ENCODE assay signal across 11 mouse cellular contexts in the genomic region with DNA sequence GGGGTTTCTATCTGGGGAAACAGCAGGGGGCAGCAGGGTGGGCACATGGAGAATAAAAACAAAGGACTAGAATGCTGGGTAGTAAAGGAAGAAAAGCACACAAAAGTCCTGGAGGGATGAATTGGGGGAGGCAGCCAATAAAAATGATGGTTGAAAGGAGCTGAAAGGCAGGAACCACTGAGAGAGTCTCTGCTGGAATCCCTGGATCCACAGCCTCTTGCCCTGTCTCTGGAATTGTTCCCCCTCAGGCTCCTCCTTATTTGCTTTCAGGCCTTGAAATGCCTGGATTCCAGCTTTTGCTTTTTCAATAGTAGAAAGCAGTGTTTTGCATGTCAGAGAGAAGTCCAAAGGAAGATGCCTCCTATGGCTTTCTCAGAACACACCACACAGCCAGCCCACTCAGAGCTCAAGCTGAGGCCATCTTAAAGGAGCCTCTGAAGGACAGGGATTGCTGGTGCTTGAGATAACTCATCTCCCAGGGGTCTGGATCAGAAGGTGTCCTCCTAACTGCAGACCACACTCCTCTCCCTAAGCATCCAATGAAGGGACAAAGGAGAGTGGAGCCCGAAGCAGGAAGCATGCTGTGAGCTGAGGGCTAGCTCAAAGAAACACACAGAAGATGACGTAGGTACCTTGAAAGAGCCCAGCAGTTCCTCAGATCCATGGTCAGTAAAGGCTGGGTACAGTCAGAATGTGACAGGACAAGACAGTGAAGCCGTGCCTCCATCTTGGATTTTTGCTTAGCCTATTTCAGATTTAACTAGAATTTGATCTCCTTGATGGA. TPM values are rescaled to one million over a fixed set of nuclear protein-coding genes. Genes with fewer than 3 reads are reported as not detected.
DNase-seq lines count a peak whose midpoint lies in the region; ATAC-seq lines count a peak whose summit lies in the region.
"Had no signal": no experiment of that assay in that cellular context is flagged by ENCODE, and none has a peak within 500 bp of the region (broad histone marks: within the 10 kb centered on the region; RNA-seq: fewer than 3 reads in every experiment).

No protein-coding gene starts in this region.

- H3K9me3 ChIP-seq in embryonic facial prominence, embryonic 12.5 days = no peaks in the 10 kb centered on the region
- no peaks in the 10 kb centered on the region for H3K9me3 ChIP-seq in hindbrain, embryonic 15.5 days
- H3K9me3 ChIP-seq in neural tube, embryonic 13.5 days = no peaks in the 10 kb centered on the region
- no peaks in the 10 kb centered on the region for H3K9me3 ChIP-seq in heart, embryonic 11.5 days (replicated peaks; ENCODE audit: control insufficient read depth, low read length)
- H3K9me3 ChIP-seq: liver, embryonic 15.5 days had no signal

- H3K4me3 ChIP-seq in embryonic facial prominence, embryonic 12.5 days = no peak overlapping the region
- no peak overlapping the region for H3K4me3 ChIP-seq in hindbrain, embryonic 15.5 days
- H3K4me3 ChIP-seq in neural tube, embryonic 13.5 days = no peak overlapping the region
- no peak overlapping the region for H3K4me3 ChIP-seq in heart, embryonic 11.5 days (ENCODE audit: low read depth, low read length)
- H3K4me3 ChIP-seq: erythroblast, embryonic 14.5 days; liver, embryonic 15.5 days; myocyte had no signal

- ATAC-seq in embryonic facial prominence, embryonic 12.5 days (ENCODE audit: insufficient number of reproducible peaks, insufficient read depth, low FRiP score, low TSS enrichment) = no peak
- peak; percentile 61; the same call in 1 of the 2 replicates for ATAC-seq in hindbrain, embryonic 15.5 days (ENCODE audit: low FRiP score, low read depth)
- ATAC-seq in neural tube, embryonic 13.5 days (ENCODE audit: low read depth) = peak; percentile 68
- no peak for ATAC-seq in heart, embryonic 11.5 days (replicated peaks; ENCODE audit: insufficient number of reproducible peaks, low FRiP score, low TSS enrichment)

- no peaks in the 10 kb centered on the region for H3K36me3 ChIP-seq in embryonic facial prominence, embryonic 12.5 days
- H3K36me3 ChIP-seq in hindbrain, embryonic 15.5 days = no peaks in the 10 kb centered on the region
- no peaks in the 10 kb centered on the region for H3K36me3 ChIP-seq in neural tube, embryonic 13.5 days
- H3K36me3 ChIP-seq in heart, embryonic 11.5 days (ENCODE audit: control insufficient read depth, insufficient read depth, low read length) = no peaks in the 10 kb centered on the region
- H3K36me3 ChIP-seq: liver, embryonic 15.5 days had no signal

- 66% methylated on average over 3 of the region's 3 CpGs for WGBS in embryonic facial prominence, embryonic 12.5 days
- 20% methylated on average over 3 of the region's 3 CpGs for WGBS in hindbrain, embryonic 15.5 days
- 20% methylated on average over 3 of the region's 3 CpGs for WGBS in neural tube, embryonic 13.5 days
- 81% methylated on average over 3 of the region's 3 CpGs for whole genome bisulfite sequencing in heart, embryonic 11.5 days (ENCODE audit: insufficient replicate concordance)

- H3K27me3 ChIP-seq in embryonic facial prominence, embryonic 12.5 days = no peaks in the 10 kb centered on the region
- no peaks in the 10 kb centered on the region for H3K27me3 ChIP-seq in hindbrain, embryonic 15.5 days
- no peaks in the 10 kb centered on the region for H3K27me3 ChIP-seq in neural tube, embryonic 13.5 days
- no peaks in the 10 kb centered on the region for H3K27me3 ChIP-seq in heart, embryonic 11.5 days (ENCODE audit: control insufficient read depth, insufficient read depth, low read length)
- H3K27me3 ChIP-seq: liver, embryonic 15.5 days had no signal

- H3K27ac ChIP-seq in embryonic facial prominence, embryonic 12.5 days = 0 out of 2 replicates have a peak overlapping the region, but pooled peaks have one; percentile 46
- peak overlapping the region; percentile 76 for H3K27ac ChIP-seq in hindbrain, embryonic 15.5 days (replicated peaks)
- peak overlapping the region; percentile 71 for H3K27ac ChIP-seq in neural tube, embryonic 13.5 days (replicated peaks)
- no peak overlapping the region for H3K27ac ChIP-seq in heart, embryonic 11.5 days (ENCODE audit: low read depth, low read length)
- H3K27ac ChIP-seq: liver, embryonic 15.5 days had no signal

- intact Hi-C loops in left cerebral cortex, postnatal 4 days (cut with DNase I) = no loop called here

- peak; percentile 33 for DNase-seq in left cerebral cortex, postnatal 4 days
- DNase-seq in left cerebral cortex, adult 18-20 months (ENCODE audit: low spot score in 2 of 2) = no peak
- no peak for DNase-seq in adrenal gland, adult 2 months
- no peak for DNase-seq in spleen, postnatal 10 days (ENCODE audit: low spot score in 2 of 2)

- no peak overlapping the region for H3K9ac ChIP-seq in embryonic facial prominence, embryonic 12.5 days
- H3K9ac ChIP-seq in hindbrain, embryonic 15.5 days = no peak overlapping the region
- H3K9ac ChIP-seq in neural tube, embryonic 13.5 days = no peak overlapping the region
- no peak overlapping the region for H3K9ac ChIP-seq in heart, embryonic 11.5 days (ENCODE audit: low read depth, low read length)
- H3K9ac ChIP-seq: liver, embryonic 15.5 days had no signal

- H3K4me2 ChIP-seq in embryonic facial prominence, embryonic 12.5 days (replicated peaks) = no peak overlapping the region
- H3K4me2 ChIP-seq in hindbrain, embryonic 15.5 days = no peak overlapping the region
- H3K4me2 ChIP-seq in neural tube, embryonic 13.5 days = no peak overlapping the region
- H3K4me2 ChIP-seq in heart, embryonic 11.5 days = no peak overlapping the region
- H3K4me2 ChIP-seq: liver, embryonic 15.5 days had no signal

- peaks cover 6% of the 10 kb centered on the region; the same call in 1 of the 2 replicates for H3K4me1 ChIP-seq in embryonic facial prominence, embryonic 12.5 days
- peaks cover 13% of the 10 kb centered on the region; the same call in 1 of the 2 replicates for H3K4me1 ChIP-seq in hindbrain, embryonic 15.5 days (replicated peaks)
- H3K4me1 ChIP-seq in neural tube, embryonic 13.5 days (replicated peaks) = peaks cover 23% of the 10 kb centered on the region
- no peaks in the 10 kb centered on the region for H3K4me1 ChIP-seq in heart, embryonic 11.5 days (ENCODE audit: control insufficient read depth, insufficient read depth, low read length)
- H3K4me1 ChIP-seq: liver, embryonic 15.5 days had no signal

RNA-seq across cellular contexts. Expression of gene Ptn, which starts 48.4 kb away (rescaled TPM):
- 100 to 1,000 TPM; 614 to 699 TPM for total RNA-seq in left cerebral cortex, postnatal 4 days (2021)
- 100 to 1,000 TPM; 362 to 387 TPM for total RNA-seq in left cerebral cortex, adult 18-20 months (2021)
- polyA plus RNA-seq in embryonic facial prominence, embryonic 12.5 days (2016; fragmentation: Nextera tagmentation; extraction: Ambion mirVana) = 678 and 730 TPM in 2 replicates
- 786 and 825 TPM in 2 replicates for polyA plus RNA-seq in hindbrain, embryonic 15.5 days (2015; fragmentation: Nextera tagmentation; extraction: Ambion mirVana)
- polyA plus RNA-seq in neural tube, embryonic 13.5 days (2015; fragmentation: Nextera tagmentation; extraction: Ambion mirVana) = 622 and 732 TPM in 2 replicates
- 10 to 100 TPM; 80.1 to 85.0 TPM for total RNA-seq in adrenal gland, adult 2 months (2021)
- polyA plus RNA-seq in adrenal gland, adult 2 months (2012; rRNA removed) = 6.1 and 7.0 TPM in 2 replicates
- polyA plus RNA-seq in heart, embryonic 11.5 days (2014; fragmentation: Nextera tagmentation; extraction: Ambion mirVana) = 297 and 314 TPM in 2 replicates
- polyA plus RNA-seq: erythroblast, embryonic 14.5 days had no signal

Comparison
In these comparisons a context has a peak if more than half of its experiments do, and no peak if none do; other contexts are left out.
1. ATAC-seq: peak in hindbrain, embryonic 15.5 days (single experiment) and neural tube, embryonic 13.5 days (single experiment); none in embryonic facial prominence, embryonic 12.5 days (single experiment) and heart, embryonic 11.5 days (single experiment).
2. RNA of gene Ptn, which starts 48.4 kb away (polyA plus RNA-seq): 786 to 825 TPM in hindbrain, embryonic 15.5 days, 678 to 730 TPM in embryonic facial prominence, embryonic 12.5 days, 622 to 732 TPM in neural tube, embryonic 13.5 days and 297 to 314 TPM in heart, embryonic 11.5 days; 6.1 to 7.0 TPM in adrenal gland, adult 2 months; every median in the first group is over 10 times any median in the second.